Mouse (Mus musculus): ENCODE data around the gene Hacd2. TPM values are rescaled to one million over a fixed set of nuclear protein-coding genes. Genes with fewer than 3 reads are reported as not detected.

Gene Hacd2
- polyA plus RNA-seq, 1 experiment from 2014 or later: 25.9 TPM

DNA sequence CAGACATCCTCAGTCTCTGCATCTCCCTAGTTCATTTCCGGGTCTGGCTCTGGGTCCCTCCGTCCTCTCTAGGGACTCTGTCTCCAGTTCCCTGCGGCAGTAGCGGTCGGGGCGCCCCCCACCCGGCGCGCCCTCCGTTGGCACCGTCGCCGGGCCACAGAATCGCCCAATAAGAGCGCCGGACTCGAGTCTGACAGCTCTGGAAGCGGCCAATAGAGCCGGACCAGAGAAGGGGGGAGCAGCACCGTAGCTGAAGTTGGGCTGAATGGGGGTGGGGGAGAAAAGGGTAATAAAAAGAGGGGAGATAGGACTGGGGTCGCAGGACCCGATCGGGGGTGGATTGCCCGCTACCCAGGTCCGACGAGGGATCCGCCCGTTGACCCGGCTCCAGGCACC, 132.0 kb downstream of the Hacd2 start:
- H3K9me3 ChIP-seq (ENCODE audit: control insufficient read depth, low read length): no peaks in the 10 kb centered on the region
- DNase-seq (peak; percentile 88), ATAC-seq (ENCODE audit: low FRiP score, low TSS enrichment) (peak; percentile 77)
- WGBS: under 1% methylated on average over 29 of the region's 29 CpGs
- peaks cover 33% of the 10 kb centered on the region for H3K27me3 ChIP-seq (ENCODE audit: control insufficient read depth, insufficient read depth, low read length)
- H3K4me3 ChIP-seq (replicated peaks; ENCODE audit: low read depth, low read length): peak overlapping the region; percentile 81
- H3K27ac ChIP-seq (replicated peaks; ENCODE audit: low read depth, low read length): peak overlapping the region; percentile 90
- H3K36me3 ChIP-seq (ENCODE audit: control insufficient read depth, insufficient read depth, low read length): no peaks in the 10 kb centered on the region
- peak overlapping the region; percentile 79 for H3K4me2 ChIP-seq (ENCODE audit: low read length)
- H3K9ac ChIP-seq (replicated peaks; ENCODE audit: low read length): peak overlapping the region; percentile 87
- peaks cover 46% of the 10 kb centered on the region for H3K4me1 ChIP-seq (ENCODE audit: control insufficient read depth, insufficient read depth, low read length)

DNA sequence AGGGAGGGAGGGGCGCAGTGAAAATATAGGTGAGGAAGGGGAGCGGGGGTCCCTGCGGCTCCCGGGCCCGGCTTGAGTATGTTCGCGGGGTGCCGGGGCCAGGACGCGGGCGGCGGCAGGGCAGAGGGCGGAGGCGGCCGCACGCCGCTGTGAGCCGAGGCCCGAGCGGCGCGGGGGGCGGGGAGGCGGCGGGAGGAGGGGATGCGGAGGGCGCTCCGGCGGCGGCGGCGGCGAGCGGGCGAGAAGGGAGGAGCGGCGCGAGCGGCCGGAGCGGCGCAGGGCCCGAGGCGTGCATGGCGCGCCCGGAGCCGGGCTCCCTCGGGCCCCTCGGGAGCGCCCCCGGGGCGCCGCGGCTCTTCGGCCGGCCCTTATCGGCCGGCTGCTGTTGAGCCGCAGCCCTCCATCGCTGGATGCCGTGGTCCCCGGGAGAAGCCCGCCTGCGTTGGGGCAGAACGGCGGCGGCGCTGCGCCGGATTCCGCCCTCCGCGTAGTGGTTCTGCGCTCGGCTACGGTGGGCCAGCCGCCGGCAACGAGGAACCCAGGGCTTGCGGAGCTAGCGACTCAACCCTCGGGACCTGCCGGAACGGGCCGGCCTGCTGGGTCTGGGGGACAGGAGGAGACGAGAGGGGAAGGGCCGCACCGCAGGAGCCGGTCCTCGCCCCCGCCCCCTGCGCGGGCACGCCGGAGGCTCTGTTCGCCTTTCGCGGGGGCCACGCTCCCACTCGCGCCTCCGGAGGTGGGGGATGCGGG, 132.6 kb downstream of the Hacd2 start, which contains the start of gene Adcy5:
Gene Adcy5 (plus strand): TSS at position 237 of the 750 bp plus-strand sequence.
- peaks cover 33% of the 10 kb centered on the region for H3K27me3 ChIP-seq (ENCODE audit: control insufficient read depth, insufficient read depth, low read length)

DNA sequence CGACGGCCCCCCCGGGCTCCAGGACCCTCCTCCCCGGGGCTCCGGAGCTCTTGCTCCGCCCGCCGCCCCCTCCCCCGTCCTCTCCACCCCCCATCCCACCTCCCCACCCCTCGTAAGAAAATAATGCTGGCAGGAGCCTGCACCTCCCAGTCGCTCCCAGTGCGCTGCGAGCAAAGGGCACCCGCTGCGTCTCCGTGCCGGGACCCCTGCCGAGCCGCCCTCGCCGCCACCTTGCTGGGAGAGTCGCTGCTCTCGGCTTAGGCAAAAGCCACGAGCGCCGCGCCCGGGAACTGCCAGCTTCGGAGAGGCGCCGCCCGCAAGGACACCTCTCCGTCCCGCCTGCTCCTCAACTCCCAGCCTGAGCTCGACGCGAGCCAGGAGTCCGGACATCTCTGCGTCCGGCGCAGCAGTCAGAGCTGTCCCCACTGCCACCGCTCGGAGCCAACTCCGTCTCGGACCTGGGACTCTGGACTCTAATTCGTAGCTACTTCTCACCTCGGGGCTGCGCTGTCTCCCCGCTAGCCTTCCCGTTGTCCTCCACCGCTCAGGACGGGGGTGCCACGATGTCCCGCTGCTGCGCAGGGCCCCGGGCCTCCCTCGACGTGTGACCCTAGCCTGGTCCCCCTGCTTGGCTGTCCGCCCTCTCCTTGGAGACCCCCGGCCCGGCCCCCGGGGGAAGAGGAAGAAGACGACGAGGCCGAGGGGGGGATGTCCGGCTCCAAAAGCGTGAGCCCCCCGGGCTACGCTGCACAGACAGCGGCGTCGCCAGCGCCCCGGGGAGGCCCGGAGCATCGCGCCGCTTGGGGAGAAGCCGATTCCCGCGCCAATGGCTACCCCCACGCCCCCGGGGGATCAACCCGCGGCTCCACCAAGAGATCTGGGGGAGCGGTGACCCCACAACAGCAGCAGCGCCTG, 133.4 kb downstream of the Hacd2 start:
- peaks cover 55% of the 10 kb centered on the region for H3K4me1 ChIP-seq (ENCODE audit: control insufficient read depth, insufficient read depth, low read length)
- H3K36me3 ChIP-seq (ENCODE audit: control insufficient read depth, insufficient read depth, low read length): no peaks in the 10 kb centered on the region
- peak overlapping the region; percentile 90 for H3K27ac ChIP-seq (replicated peaks; ENCODE audit: low read depth, low read length)
- H3K9me3 ChIP-seq (ENCODE audit: control insufficient read depth, low read length): no peaks in the 10 kb centered on the region
- peak overlapping the region; percentile 87 for H3K9ac ChIP-seq (replicated peaks; ENCODE audit: low read length)
- H3K4me3 ChIP-seq (replicated peaks; ENCODE audit: low read depth, low read length): peak overlapping the region; percentile 81
- peak overlapping the region; percentile 79 for H3K4me2 ChIP-seq (ENCODE audit: low read length)
- peaks cover 33% of the 10 kb centered on the region for H3K27me3 ChIP-seq (ENCODE audit: control insufficient read depth, insufficient read depth, low read length)
- peak; percentile 79 for DNase-seq
- peak; percentile 41 for ATAC-seq (ENCODE audit: low FRiP score, low TSS enrichment)
- under 1% methylated on average over 83 of the region's 87 CpGs for WGBS

More for the DNA sequence above, 132.6 kb downstream of the Hacd2 start, which contains the start of gene Adcy5:
- no peaks in the 10 kb centered on the region for H3K36me3 ChIP-seq (ENCODE audit: control insufficient read depth, insufficient read depth, low read length)
- peaks cover 51% of the 10 kb centered on the region for H3K4me1 ChIP-seq (ENCODE audit: control insufficient read depth, insufficient read depth, low read length)
- H3K4me2 ChIP-seq (ENCODE audit: low read length): peak within 1 kb of the TSS; percentile 79
- ATAC-seq (ENCODE audit: low FRiP score, low TSS enrichment): peak; percentile 71
- peak within 1 kb of the TSS; percentile 87 for H3K9ac ChIP-seq (replicated peaks; ENCODE audit: low read length)
- H3K27ac ChIP-seq (replicated peaks; ENCODE audit: low read depth, low read length): peak within 1 kb of the TSS; percentile 90
- no peaks in the 10 kb centered on the region for H3K9me3 ChIP-seq (ENCODE audit: control insufficient read depth, low read length)
- under 1% methylated on average over 79 of the region's 104 CpGs for WGBS
- DNase-seq: peak; percentile 81
- peak within 1 kb of the TSS; percentile 81 for H3K4me3 ChIP-seq (replicated peaks; ENCODE audit: low read depth, low read length)

DNA sequence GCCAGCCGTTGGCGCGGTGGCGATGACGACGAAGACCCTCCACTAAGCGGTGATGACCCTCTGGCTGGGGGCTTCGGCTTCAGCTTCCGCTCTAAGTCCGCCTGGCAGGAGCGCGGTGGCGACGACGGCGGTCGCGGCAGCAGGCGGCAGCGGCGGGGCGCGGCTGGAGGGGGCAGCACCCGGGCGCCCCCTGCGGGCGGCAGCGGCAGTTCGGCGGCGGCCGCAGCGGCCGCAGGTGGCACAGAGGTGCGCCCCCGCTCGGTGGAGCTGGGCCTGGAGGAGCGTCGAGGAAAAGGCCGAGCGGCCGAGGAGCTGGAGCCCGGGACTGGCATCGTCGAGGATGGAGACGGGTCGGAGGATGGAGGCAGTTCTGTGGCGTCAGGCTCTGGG, 134.1 kb downstream of the Hacd2 start:
- H3K36me3 ChIP-seq (ENCODE audit: control insufficient read depth, insufficient read depth, low read length): no peaks in the 10 kb centered on the region
- WGBS: under 1% methylated on average over 48 of the region's 48 CpGs
- no peak overlapping the region; the same call in 1 of the 2 replicates for H3K27ac ChIP-seq (replicated peaks; ENCODE audit: low read depth, low read length)
- DNase-seq: peak; percentile 74
- no peak for ATAC-seq (ENCODE audit: low FRiP score, low TSS enrichment)
- H3K9me3 ChIP-seq (ENCODE audit: control insufficient read depth, low read length): no peaks in the 10 kb centered on the region
- peaks cover 33% of the 10 kb centered on the region for H3K27me3 ChIP-seq (ENCODE audit: control insufficient read depth, insufficient read depth, low read length)
- H3K4me3 ChIP-seq (replicated peaks; ENCODE audit: low read depth, low read length): peak overlapping the region; percentile 81
- H3K4me1 ChIP-seq (ENCODE audit: control insufficient read depth, insufficient read depth, low read length): peaks cover 60% of the 10 kb centered on the region
- peak overlapping the region; percentile 79 for H3K4me2 ChIP-seq (ENCODE audit: low read length)
- peak overlapping the region; percentile 87 for H3K9ac ChIP-seq (replicated peaks; ENCODE audit: low read length)

DNA sequence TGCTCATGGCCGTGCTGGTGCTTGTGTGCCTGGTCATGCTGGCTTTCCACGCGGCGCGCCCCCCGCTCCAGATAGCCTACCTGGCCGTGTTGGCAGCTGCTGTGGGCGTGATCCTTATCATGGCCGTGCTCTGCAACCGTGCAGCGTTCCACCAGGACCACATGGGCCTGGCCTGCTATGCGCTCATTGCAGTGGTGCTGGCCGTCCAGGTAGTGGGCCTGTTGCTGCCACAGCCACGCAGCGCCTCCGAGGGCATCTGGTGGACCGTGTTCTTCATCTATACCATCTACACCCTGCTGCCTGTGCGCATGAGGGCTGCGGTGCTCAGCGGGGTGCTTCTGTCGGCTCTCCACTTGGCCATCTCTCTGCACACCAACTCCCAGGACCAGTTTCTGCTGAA, 134.6 kb downstream of the Hacd2 start:
- no peak for ATAC-seq (ENCODE audit: low FRiP score, low TSS enrichment)
- Histone ChIP-seq H3K27ac (replicated peaks; ENCODE audit: low read depth, low read length) (no peak overlapping the region), H3K4me3 (replicated peaks; ENCODE audit: low read depth, low read length) (peak overlapping the region; percentile 81), H3K27me3 (ENCODE audit: control insufficient read depth, insufficient read depth, low read length) (peaks cover 28% of the 10 kb centered on the region), H3K4me2 (ENCODE audit: low read length) (peak overlapping the region; percentile 79), H3K9ac (replicated peaks; ENCODE audit: low read length) (no peak overlapping the region), H3K4me1 (ENCODE audit: control insufficient read depth, insufficient read depth, low read length) (peaks cover 60% of the 10 kb centered on the region), H3K36me3 (ENCODE audit: control insufficient read depth, insufficient read depth, low read length) (no peaks in the 10 kb centered on the region), H3K9me3 (ENCODE audit: control insufficient read depth, low read length) (no peaks in the 10 kb centered on the region)
- DNase-seq: no peak
- WGBS: 79% methylated on average over 21 of the region's 21 CpGs

Other genes with a start within 250 kb of the Hacd2 start
- 8.4 and 8.7 TPM in 2 replicates for gene Adcy5, start 132.4 kb downstream of the Hacd2 start, polyA plus RNA-seq (2014; fragmentation: Nextera tagmentation; extraction: Ambion mirVana)

Data from midbrain, embryonic 14.5 days (tissue).